Mouse (Mus musculus) embryonic fibroblast, embryonic 13.5 days (primary cell): ENCODE data around the gene Itpr1. TPM values are rescaled to one million over a fixed set of nuclear protein-coding genes. Genes with fewer than 3 reads are reported as not detected.

Source experiments
- H3K27ac ChIP-seq: 2 replicates; pipeline ENCODE4 v1.5.1; 2012; ENCODE audit warnings: low read length, control low read depth, inconsistent platforms; ENCODE audit not compliant: insufficient read depth
- H3K4me1 ChIP-seq: 2 replicates; pipeline ENCODE4 v1.6.1; 2011; ENCODE audit warnings: low read length; ENCODE audit not compliant: control insufficient read depth, insufficient read depth
- H3K4me3 ChIP-seq: 2 replicates; pipeline ENCODE4 v1.5.1; 2011; ENCODE audit warnings: mild to moderate bottlenecking, control low read depth, low read length; ENCODE audit not compliant: insufficient read depth
- CTCF ChIP-seq: IDR thresholded peaks from 2 replicates; pipeline ENCODE4 v1.5.1; 2011; ENCODE audit warnings: mild to moderate bottlenecking, control low read depth, low read length, moderate library complexity, borderline replicate concordance; ENCODE audit not compliant: insufficient read depth
- POLR2A ChIP-seq: IDR thresholded peaks from 2 replicates; pipeline ENCODE4 v1.6.1; 2011; ENCODE audit warnings: low read depth, mild to moderate bottlenecking, control low read depth, low read length, moderate library complexity
- polyA plus RNA-seq: library from polyadenylated mRNA; stranded (reverse); fragments of >200 nt; gene quantifications from 2 replicates; pipeline ENCODE4 v1.2.4, GENCODE M21; 2011; ENCODE audit warnings: low read depth; ENCODE audit not compliant: missing spikeins, insufficient read length

Gene Itpr1
- polyA plus RNA-seq, 1 experiment: 38.0 TPM

DNA sequence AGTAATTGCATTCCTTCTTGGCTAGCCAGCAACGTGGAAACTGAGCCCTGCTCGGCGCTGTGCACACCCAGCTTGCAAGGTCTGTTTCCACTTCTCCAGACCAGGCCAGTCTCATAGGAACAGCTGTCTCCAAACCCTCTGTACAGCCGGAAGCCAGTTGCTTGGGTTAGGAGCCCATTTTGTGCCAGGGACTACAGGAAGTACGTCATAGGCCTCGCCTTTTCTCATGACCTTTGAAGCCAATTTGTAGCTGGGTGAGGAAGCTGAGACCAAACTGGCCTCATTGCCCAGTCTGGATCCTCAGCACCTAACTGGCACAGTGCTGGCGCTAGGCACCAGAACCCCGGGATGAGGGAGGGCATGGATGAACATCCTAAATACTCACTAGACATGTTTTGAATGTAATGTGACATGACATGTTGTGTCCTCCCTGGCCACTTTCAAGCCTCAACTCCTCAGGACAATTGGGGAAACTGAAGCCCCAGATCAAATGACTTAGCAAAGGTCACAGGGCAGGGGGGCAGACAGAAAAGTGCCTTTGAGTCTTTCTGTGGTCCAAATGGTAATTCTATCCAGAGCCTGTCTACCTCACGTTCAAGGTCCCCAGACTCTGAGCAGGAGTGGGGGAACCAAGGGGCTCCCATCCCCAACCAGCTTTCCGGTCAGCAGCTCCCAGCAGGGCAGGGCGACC, 357.6 kb downstream of the Itpr1 start:
- Histone ChIP-seq H3K4me3 (no peak overlapping the region), H3K27ac (peak overlapping the region; percentile 95), H3K4me1 (peaks cover 5% of the 10 kb centered on the region)
- no peak for TF ChIP-seq CTCF
- 0 out of 2 replicates have a peak, but pooled peaks have one; percentile 43 for TF ChIP-seq POLR2A

DNA sequence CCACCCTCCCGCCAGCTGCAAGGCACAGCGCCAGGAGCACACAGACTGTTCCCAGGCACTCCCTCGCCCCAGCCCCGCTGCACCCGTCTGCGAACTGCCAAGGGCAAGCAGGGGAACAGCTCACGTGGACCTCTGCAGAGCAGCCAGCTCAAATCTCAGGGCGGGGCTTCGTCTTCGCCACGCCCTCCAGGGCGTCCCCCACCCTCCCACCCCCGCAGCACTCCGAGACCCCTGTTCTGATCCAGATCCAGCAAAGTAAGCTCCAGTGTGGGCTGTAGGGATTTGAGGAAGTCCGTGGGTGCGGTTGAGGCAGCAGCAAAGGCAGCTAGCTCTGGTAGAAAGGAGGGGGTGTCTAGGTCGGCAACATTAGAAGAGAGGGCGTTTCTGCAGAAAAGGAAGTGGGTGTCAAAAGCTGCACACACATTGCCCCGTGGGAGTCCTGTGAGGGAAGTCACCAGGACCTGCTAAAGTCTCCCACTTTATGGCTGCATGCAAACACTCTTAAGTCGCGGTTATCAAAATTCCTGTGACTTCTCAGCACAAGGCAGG, 358.2 kb downstream of the Itpr1 start:
- Histone ChIP-seq H3K4me1 (peaks cover 5% of the 10 kb centered on the region), H3K4me3 (peak overlapping the region; percentile 14; the same call in 1 of the 2 replicates), H3K27ac (peak overlapping the region; percentile 95)
- TF ChIP-seq POLR2A: peak; percentile 67; the same call in 1 of the 2 replicates
- TF ChIP-seq CTCF: no peak

DNA sequence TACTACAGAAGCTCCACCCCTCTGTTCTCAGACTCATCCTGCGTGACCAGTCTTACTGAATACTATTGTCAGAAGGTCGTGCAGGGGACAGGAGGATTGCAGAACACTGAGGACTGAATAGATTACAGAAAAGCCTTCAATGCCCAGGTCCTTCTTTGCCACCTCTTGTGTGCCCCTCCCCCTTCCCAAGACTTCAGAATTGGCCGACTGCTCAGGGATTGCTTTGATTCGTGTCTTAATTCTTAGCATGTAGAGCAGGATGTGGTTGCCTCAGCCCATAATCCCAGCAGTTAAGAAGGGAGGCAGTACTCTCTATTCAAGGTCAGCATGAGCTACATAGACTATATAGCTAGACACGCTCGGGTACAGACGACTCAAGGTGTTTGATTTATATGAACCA, 359.8 kb downstream of the Itpr1 start:
- no peak overlapping the region for H3K4me3 ChIP-seq
- no peak for TF ChIP-seq CTCF
- no peak for TF ChIP-seq POLR2A
- peaks cover 5% of the 10 kb centered on the region for H3K4me1 ChIP-seq
- H3K27ac ChIP-seq: no peak overlapping the region

DNA sequence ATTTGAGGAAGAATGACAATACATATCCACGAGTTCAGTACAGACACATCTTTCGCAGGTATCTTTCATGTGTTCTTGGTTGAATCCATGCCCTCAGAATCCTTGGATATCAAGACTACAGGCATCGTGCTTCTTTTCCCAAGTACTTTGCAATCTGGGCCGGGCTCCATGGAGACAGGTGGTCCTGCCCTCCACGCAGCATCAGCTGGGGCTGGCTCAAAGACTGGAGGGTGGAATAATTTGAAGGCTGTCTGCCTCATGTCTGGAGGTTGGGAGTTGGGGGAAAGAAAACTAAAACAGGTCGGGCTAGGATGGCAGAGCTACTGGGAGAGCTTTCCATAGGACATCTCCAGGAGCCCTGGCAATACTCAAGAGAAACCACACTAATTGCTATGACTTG, 364.2 kb downstream of the Itpr1 start:
- no peak overlapping the region for H3K4me3 ChIP-seq
- H3K27ac ChIP-seq: no peak overlapping the region
- H3K4me1 ChIP-seq: no peaks in the 10 kb centered on the region
- no peak for TF ChIP-seq CTCF
- TF ChIP-seq POLR2A: no peak

DNA sequence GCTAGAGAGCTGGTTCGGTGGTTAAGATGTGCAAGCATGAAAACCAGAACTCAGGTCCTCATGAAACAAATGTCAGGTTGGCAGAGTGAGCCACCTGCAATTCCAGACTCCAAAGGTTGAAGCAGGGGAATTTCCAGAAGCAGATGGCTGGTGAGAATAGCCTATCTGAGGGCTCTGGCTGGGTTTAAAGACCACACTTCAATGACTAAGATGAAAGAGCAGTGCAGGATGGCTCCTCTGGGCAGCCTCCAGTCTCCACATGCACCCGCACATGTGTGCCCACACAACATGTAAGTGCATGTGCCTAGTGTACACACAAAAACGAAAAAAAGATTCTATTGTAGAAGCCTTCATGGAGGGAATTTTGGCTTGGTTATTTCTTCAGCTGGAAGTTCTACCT, 375.5 kb downstream of the Itpr1 start:
- no peak overlapping the region for H3K27ac ChIP-seq
- H3K4me1 ChIP-seq: no peaks in the 10 kb centered on the region
- no peak overlapping the region for H3K4me3 ChIP-seq
- TF ChIP-seq POLR2A (no peak), CTCF (no peak)

DNA sequence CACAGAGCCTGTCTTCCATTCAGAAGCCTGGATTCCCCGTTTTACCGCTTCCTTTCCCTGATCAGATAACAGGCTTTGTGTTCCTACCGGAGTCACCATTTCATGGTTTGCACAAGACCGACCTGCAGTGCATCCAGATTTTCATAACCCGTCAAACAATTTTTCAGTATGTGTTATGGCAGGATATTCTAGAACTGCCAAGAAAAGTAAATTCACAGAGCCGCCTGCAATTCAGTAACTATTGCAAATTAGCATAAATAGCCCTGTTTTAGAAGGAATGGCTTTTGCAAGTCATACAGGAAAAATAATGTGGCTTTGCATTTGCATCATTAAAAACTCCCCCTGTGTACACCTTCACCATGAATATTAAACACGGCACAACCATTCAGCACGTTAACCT, 379.3 kb downstream of the Itpr1 start:
- no peak for TF ChIP-seq CTCF
- no peak for TF ChIP-seq POLR2A
- H3K27ac ChIP-seq: no peak overlapping the region
- no peak overlapping the region for H3K4me3 ChIP-seq

DNA sequence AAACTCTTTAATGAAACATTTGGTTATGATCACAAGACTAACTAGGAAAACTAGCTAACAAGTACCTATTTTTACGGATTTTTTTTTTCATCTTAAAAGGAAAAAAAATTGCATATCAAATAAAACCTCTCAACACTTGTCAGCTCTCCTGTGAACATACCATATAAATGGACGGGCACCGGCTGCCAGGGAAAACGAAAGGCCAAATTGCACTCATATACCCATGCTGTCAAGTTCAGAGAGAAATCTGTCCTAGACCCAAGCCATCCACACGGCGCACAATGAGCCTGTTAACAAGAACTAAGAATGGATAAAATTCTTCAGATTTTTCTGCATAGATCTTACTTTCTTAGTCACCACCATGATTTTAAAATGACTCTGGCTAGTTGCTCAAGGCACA, 379.7 kb downstream of the Itpr1 start:
- H3K4me1 ChIP-seq: peaks cover 5% of the 10 kb centered on the region; the same call in 1 of the 2 replicates
- no peak overlapping the region for H3K4me3 ChIP-seq
- no peak overlapping the region for H3K27ac ChIP-seq
- TF ChIP-seq CTCF (no peak), POLR2A (no peak)

More for the DNA sequence above, 379.3 kb downstream of the Itpr1 start:
- peaks cover 5% of the 10 kb centered on the region; the same call in 1 of the 2 replicates for H3K4me1 ChIP-seq

DNA sequence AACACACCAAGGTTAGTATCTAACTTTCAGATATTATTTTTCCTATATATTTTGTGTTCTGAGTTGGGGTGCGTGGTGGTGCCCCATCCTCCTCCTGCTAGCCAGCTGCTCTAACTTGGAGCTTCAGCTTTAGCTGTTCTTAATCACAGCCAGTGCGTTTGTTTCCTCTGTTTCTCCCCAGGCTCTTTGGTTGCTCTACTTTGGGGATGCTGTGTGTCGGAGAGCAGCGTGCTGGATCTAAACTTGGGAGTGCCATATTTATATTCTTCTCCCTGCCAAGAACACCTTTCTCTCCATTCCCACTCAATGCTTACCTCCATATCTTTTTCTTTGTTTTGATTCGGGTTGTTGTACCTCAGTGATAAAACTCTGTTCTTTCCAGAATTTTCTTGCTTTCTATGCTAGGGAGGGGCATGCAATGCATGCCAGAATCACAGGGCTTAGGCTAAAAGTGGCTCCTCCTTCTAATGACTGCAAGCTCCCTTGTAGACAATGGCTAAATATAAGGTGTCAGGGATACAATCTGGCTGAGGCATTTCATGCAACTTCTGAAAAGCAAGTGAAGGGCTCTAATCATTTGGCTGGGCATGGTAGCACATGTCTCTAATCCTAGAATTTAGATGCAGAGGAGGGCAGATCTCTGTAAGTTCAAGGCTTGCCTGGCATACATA, 381.4 kb downstream of the Itpr1 start:
- no peak overlapping the region for H3K27ac ChIP-seq
- no peak overlapping the region for H3K4me3 ChIP-seq
- peaks cover 5% of the 10 kb centered on the region; the same call in 1 of the 2 replicates for H3K4me1 ChIP-seq
- TF ChIP-seq POLR2A: no peak
- no peak for TF ChIP-seq CTCF

DNA sequence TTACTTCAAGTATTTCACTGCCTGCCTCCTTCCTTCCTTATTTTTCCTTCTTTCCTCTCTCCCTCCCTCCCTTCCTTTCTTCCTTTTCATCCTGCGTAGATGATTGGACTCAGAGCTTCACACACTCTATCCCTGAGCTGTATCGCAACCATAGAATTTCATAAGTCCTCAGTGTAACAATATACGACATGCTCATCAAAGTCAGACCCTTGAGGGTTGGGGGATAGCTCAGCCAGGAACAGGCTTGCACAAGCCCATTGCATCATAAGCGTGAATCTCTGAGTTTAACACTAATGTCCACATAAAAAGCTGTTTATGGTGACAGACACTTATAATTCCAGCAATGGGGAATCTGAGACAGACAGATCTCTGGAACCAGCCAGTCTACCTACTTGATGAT, 385.8 kb downstream of the Itpr1 start:
- no peak overlapping the region for H3K4me3 ChIP-seq

DNA sequence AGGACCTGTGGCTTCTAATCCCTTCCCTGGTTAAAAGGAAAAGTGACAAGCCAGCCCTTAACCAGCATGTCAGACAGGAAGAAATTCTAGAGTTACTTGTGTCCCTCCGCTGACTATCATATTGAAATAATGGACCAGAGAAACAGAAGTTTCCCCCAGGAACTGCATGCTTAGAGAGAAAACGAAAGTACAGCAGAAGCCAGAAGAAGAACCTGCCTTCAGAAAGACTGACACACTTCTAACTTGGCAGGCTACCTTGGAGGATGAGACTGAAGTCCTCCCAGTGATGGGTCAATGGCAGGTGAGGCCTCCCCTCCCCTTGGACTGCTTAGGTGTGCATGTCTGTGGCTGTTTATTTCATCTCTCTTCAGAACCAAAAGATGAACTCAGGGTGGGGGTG, 386.4 kb downstream of the Itpr1 start:
- TF ChIP-seq CTCF (no peak), POLR2A (no peak)
- Histone ChIP-seq H3K4me1 (peaks cover 9% of the 10 kb centered on the region; the same call in 1 of the 2 replicates), H3K27ac (no peak overlapping the region), H3K4me3 (no peak overlapping the region)

More for the DNA sequence above, 385.8 kb downstream of the Itpr1 start:
- no peak for TF ChIP-seq POLR2A
- no peak for TF ChIP-seq CTCF
- Histone ChIP-seq H3K27ac (no peak overlapping the region), H3K4me1 (peaks cover 12% of the 10 kb centered on the region; the same call in 1 of the 2 replicates)

Other genes with a start within 250 kb of the Itpr1 start
- 4.8 and 5.6 TPM in 2 replicates for gene Setmar, start 148.1 kb upstream of the Itpr1 start, polyA plus RNA-seq
- gene Sumf1, start 27.5 kb upstream of the Itpr1 start, polyA plus RNA-seq: 45.9 and 47.3 TPM in 2 replicates